In the genomic region with DNA sequence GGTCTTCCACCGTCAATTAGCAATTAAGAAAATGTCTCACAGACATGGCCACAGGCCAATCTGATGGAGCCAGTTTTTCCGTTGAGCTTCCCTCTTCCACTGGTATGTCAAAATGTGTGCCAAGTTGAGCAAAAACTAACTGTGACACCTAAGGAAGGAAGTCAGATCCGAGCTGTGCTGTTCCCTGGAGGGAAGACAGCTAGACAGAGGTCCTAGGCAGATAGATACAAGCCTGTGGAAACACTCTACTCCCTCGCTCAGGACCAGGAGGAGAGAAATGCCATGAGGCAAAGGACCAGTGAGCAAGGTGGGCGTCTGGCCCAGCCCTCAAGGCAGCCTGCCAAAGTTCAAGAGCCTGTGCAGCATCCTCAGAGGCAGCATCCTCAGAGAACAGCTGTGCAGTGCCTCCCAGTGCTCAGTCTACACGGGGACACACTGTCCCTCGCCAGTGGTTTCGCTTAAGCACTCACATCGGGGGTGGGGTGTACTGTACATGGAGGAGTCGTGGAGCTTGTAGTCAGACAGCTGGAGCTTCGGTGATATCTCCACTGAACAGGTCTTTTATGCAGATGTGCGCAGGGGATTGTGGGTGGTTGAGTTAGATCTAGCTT, we compare ENCODE assay signal across 8 mouse cellular contexts. TPM values are rescaled to one million over a fixed set of nuclear protein-coding genes. Genes with fewer than 3 reads are reported as not detected.
DNase-seq lines count a peak whose midpoint lies in the region; ATAC-seq and TF ChIP-seq lines count a peak whose summit lies in the region.

No protein-coding gene starts in this region.

- H3K9ac ChIP-seq in heart, embryonic 14.5 days (ENCODE audit: low read length): no peak overlapping the region

- intact Hi-C loops in left cerebral cortex, adult 2 months (cut with DNase I): loop anchor here (5.0 kb wide), 1 partner anchor 190 kb away; no protein-coding TSS in a partner anchor

- no peak for TF ChIP-seq CTCF in left cerebral cortex, adult 2 months (IDR thresholded peaks at IDR 0.05)

- H3K4me2 ChIP-seq in heart, embryonic 14.5 days (ENCODE audit: low read length): no peak overlapping the region

- no peaks in the 10 kb centered on the region for H3K27me3 ChIP-seq in heart, embryonic 14.5 days (ENCODE audit: control insufficient read depth, insufficient read depth, low read length)

- 64% methylated on average over 12 of the region's 12 CpGs for WGBS in heart, embryonic 14.5 days

- no peak overlapping the region for H3K27ac ChIP-seq in left cerebral cortex, adult 2 months
- peak overlapping the region; percentile 19 to 49; a peak in 3 of 4 replicates for H3K27ac ChIP-seq in heart, embryonic 14.5 days (replicated peaks in 1 of 2; ENCODE audit: control insufficient read depth in 1 of 2, insufficient read depth in 1 of 2, low read depth in 2 of 2, low read length in 2 of 2)

- peaks cover 66% of the 10 kb centered on the region for H3K36me3 ChIP-seq in heart, embryonic 14.5 days (ENCODE audit: control insufficient read depth, insufficient read depth, low read length)

- peak; percentile 26 for DNase-seq in left cerebral cortex, adult 11 months (ENCODE audit: low spot score)
- no peak for DNase-seq in left cerebral cortex, adult 2 months (ENCODE audit: extremely low spot score in 1 of 2, low spot score in 2 of 2)
- DNase-seq in c-Kit-positive CD71-positive TER-119-positive erythroid progenitor cells, embryonic 14.5 days (ENCODE audit: low spot score): peak; percentile 12
- DNase-seq in kidney, postnatal 36 days: peak; percentile 55 to 56
- DNase-seq in lung, postnatal 14 days: peak; percentile 22
- peak; percentile 23 for DNase-seq in thymus, postnatal 25 days
- DNase-seq in spleen, postnatal 14 days (ENCODE audit: low spot score in 2 of 2): no peak

- no peak overlapping the region for H3K4me3 ChIP-seq in left cerebral cortex, adult 2 months
- no peak overlapping the region for H3K4me3 ChIP-seq in heart, embryonic 14.5 days (ENCODE audit: control insufficient read depth in 1 of 2, insufficient read depth in 1 of 2, low read depth in 1 of 2, low read length in 2 of 2)

- peak; percentile 4; the same call in 1 of the 2 replicates for ATAC-seq in heart, embryonic 14.5 days (ENCODE audit: insufficient number of reproducible peaks, insufficient read depth, low FRiP score, low read depth)

- peaks cover 0 to 4% of the 10 kb centered on the region in 2 experiments; a peak in 1 of 4 replicates for H3K4me1 ChIP-seq in heart, embryonic 14.5 days (ENCODE audit: control insufficient read depth in 2 of 2, insufficient read depth in 2 of 2, low read length in 2 of 2)

- no peaks in the 10 kb centered on the region for H3K9me3 ChIP-seq in heart, embryonic 14.5 days (ENCODE audit: control insufficient read depth, low read length)

RNA-seq across cellular contexts. Expression of gene Mrps10, which starts 36.6 kb away (rescaled TPM):
- 10 to 100 TPM; 28.4 to 29.1 TPM for total RNA-seq in left cerebral cortex, adult 2 months (2021)
- polyA plus RNA-seq in heart, embryonic 14.5 days (2014; fragmentation: Nextera tagmentation; extraction: Ambion mirVana): 67.2 and 69.8 TPM in 2 replicates

RNA-seq across cellular contexts. Expression of gene Guca1b, which starts 53.1 kb away (rescaled TPM):
- 1 to 10 TPM; 1.8 to 2.9 TPM for total RNA-seq in left cerebral cortex, adult 2 months (2021)
- 0.63 and 0.96 TPM in 2 replicates for polyA plus RNA-seq in heart, embryonic 14.5 days (2014; fragmentation: Nextera tagmentation; extraction: Ambion mirVana)

Comparison
In these comparisons a context has a peak if more than half of its experiments do, and no peak if none do; other contexts are left out.
1. DNase-seq: peak in left cerebral cortex, adult 11 months (single experiment), c-Kit-positive CD71-positive TER-119-positive erythroid progenitor cells, embryonic 14.5 days (single experiment), kidney, postnatal 36 days (2 of 2), lung, postnatal 14 days (single experiment) and thymus, postnatal 25 days (single experiment); none in left cerebral cortex, adult 2 months (0 of 2) and spleen, postnatal 14 days (0 of 2).